Mouse (Mus musculus): ENCODE results near the gene Mecom.

- TF ChIP-seq CTCF (IDR thresholded peaks at IDR 0.05; ENCODE audit: borderline replicate concordance, insufficient read depth, low read depth, low read length) (no peak), POLR2A (IDR thresholded peaks at IDR 0.05; ENCODE audit: borderline replicate concordance, insufficient read depth, low read length) (no peak)
These were observed 352.6 kb downstream of the Mecom start for GRCm38 (mm10) chr3:30195186-30195585.
